Mouse (Mus musculus) heart, embryonic 12.5 days (tissue): Measurements from ENCODE around the gene Fuca1. TPM values are rescaled to one million over a fixed set of nuclear protein-coding genes. Genes with fewer than 3 reads are reported as not detected.
A peak's percentile ranks its signal among the peaks of the same experiment; 100 is the strongest.

Experiments used
- ATAC-seq: fragments of 200-750 bp; cut with Nextera tagmentation; 2 replicates; pipeline ENCODE4 v1.8.0; 2017; ENCODE audit warnings: moderate TSS enrichment, moderate library complexity; ENCODE audit not compliant: insufficient number of reproducible peaks, low FRiP score
- H3K27ac ChIP-seq: fragments of 300-500 bp; sonication (generic); 2 replicates; pipeline ENCODE4 v1.5.1; 2016; ENCODE audit warnings: mild to moderate bottlenecking, moderate library complexity; ENCODE audit not compliant: poor library complexity, severe bottlenecking
- H3K27me3 ChIP-seq: fragments of 300-500 bp; sonication (generic); replicated peaks from 2 replicates; pipeline ENCODE4 v1.6.1; 2016; ENCODE audit warnings: mild to moderate bottlenecking, moderate library complexity
- H3K36me3 ChIP-seq: fragments of 300-500 bp; sonication (generic); 2 replicates; pipeline ENCODE4 v1.6.1; 2016; ENCODE audit warnings: mild to moderate bottlenecking, moderate library complexity
- H3K4me1 ChIP-seq: fragments of 300-500 bp; sonication (generic); replicated peaks from 2 replicates; pipeline ENCODE4 v1.6.1; 2016; ENCODE audit warnings: mild to moderate bottlenecking
- H3K4me2 ChIP-seq: fragments of 300-500 bp; sonication (generic); 2 replicates; pipeline ENCODE4 v1.6.1; 2016; ENCODE audit warnings: mild to moderate bottlenecking, moderate library complexity
- H3K4me3 ChIP-seq: fragments of 300-500 bp; sonication (generic); 2 replicates; pipeline ENCODE4 v1.5.1; 2016; ENCODE audit warnings: mild to moderate bottlenecking
- H3K9ac ChIP-seq: fragments of 300-500 bp; sonication (generic); 2 replicates; pipeline ENCODE4 v1.6.1; 2016; ENCODE audit warnings: mild to moderate bottlenecking, moderate library complexity
- H3K9me3 ChIP-seq: fragments of 300-500 bp; sonication (generic); replicated peaks from 2 replicates; pipeline ENCODE4 v1.6.1; 2016; ENCODE audit warnings: mild to moderate bottlenecking, moderate library complexity
- WGBS: fragments of 180-500 bp; shearing (Covaris S2); methylation state at CpG from one replicate; pipeline ENCODE4 v1.1.7; 2016; 5-methylcytosine and 5-hydroxymethylcytosine counted together
- polyA plus RNA-seq: library from polyadenylated mRNA; unstranded; fragments of >200 nt; fragmentation: Nextera tagmentation; extraction: Ambion mirVana; gene quantifications from 2 replicates; pipeline ENCODE4 v1.2.1, GENCODE M21; 2016

The Fuca1 gene
- polyA plus RNA-seq, 1 experiment from 2014 or later = 36.4 TPM

DNA sequence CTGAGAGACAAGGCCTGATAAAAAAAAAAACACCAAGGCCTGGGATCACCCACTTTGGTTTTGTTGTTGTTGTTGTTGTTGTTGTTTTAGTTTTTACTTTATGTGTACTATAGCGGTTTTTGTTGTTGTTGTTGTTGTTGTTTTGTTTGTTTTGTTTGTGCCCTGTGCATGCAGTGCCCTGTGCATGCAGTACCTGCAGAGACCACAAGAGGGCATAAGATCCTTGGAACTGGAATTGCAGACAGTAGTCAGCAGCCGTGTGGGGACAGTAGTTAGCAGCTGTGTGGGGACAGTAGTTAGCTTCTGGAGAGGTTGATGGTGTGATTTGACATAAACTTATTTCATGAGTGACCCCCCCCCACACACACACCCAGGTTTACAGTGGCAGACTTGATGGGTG is 33.7 kb downstream of the Fuca1 start:
- no peak overlapping the region for H3K9ac ChIP-seq
- H3K9me3 ChIP-seq = peaks cover 10% of the 10 kb centered on the region; the same call in 1 of the 2 replicates
- H3K36me3 ChIP-seq = peaks cover 70% of the 10 kb centered on the region
- no peak overlapping the region for H3K4me2 ChIP-seq
- H3K27me3 ChIP-seq = no peaks in the 10 kb centered on the region
- ATAC-seq = no peak
- no peak overlapping the region for H3K27ac ChIP-seq
- H3K4me1 ChIP-seq = peaks cover 12% of the 10 kb centered on the region
- H3K4me3 ChIP-seq = no peak overlapping the region
- WGBS = 20% methylated on average over 2 of the region's 2 CpGs

DNA sequence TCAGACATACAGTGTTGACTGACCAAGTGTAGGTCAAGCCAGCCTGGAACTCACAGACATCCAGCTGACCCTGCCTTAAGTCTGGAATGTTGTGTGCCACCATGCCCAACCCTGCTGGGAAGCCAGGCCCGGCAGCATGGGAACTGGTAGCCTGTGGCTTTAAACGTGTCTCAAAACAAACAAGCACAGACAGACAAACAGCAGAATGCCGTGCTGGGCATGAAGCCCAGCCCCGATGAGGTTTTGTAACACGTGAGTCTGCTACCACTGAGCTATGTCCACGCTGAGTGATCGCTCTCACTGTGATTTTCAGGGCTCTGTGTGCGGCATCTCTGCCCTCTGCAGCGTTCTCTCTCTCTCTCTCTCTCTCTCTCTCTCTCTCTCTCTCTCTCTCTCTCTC is 35.4 kb downstream of the Fuca1 start:
- WGBS = 78% methylated on average over 9 of the region's 9 CpGs
- no peaks in the 10 kb centered on the region for H3K4me1 ChIP-seq
- no peak overlapping the region for H3K9ac ChIP-seq
- H3K4me3 ChIP-seq = no peak overlapping the region
- H3K9me3 ChIP-seq = peaks cover 10% of the 10 kb centered on the region; the same call in 1 of the 2 replicates
- H3K27me3 ChIP-seq = no peaks in the 10 kb centered on the region
- ATAC-seq = no peak
- H3K36me3 ChIP-seq = peaks cover 77% of the 10 kb centered on the region
- H3K4me2 ChIP-seq = no peak overlapping the region
- no peak overlapping the region for H3K27ac ChIP-seq

GRCm38 (mm10) chr4:135958354-135958753 is 37.8 kb downstream of the Fuca1 start:
- Histone ChIP-seq H3K36me3 (peaks cover 64% of the 10 kb centered on the region), H3K4me1 (peaks cover 3% of the 10 kb centered on the region; the same call in 1 of the 2 replicates)
- WGBS = 65% methylated on average over 8 of the region's 8 CpGs

GRCm38 (mm10) chr4:135960717-135961116 is 40.2 kb downstream of the Fuca1 start:
- no peak overlapping the region for H3K4me3 ChIP-seq
- WGBS = 24% methylated on average over 5 of the region's 5 CpGs
- H3K27me3 ChIP-seq = no peaks in the 10 kb centered on the region
- ATAC-seq = no peak
- peaks cover 50% of the 10 kb centered on the region for H3K36me3 ChIP-seq
- no peak overlapping the region for H3K4me2 ChIP-seq
- H3K4me1 ChIP-seq = peaks cover 17% of the 10 kb centered on the region
- H3K9ac ChIP-seq = no peak overlapping the region
- no peak overlapping the region for H3K27ac ChIP-seq
- H3K9me3 ChIP-seq = no peaks in the 10 kb centered on the region

More at GRCm38 (mm10) chr4:135958354-135958753, 37.8 kb downstream of the Fuca1 start:
- Histone ChIP-seq H3K27ac (no peak overlapping the region), H3K9ac (no peak overlapping the region), H3K4me2 (no peak overlapping the region), H3K9me3 (no peaks in the 10 kb centered on the region), H3K4me3 (no peak overlapping the region), H3K27me3 (no peaks in the 10 kb centered on the region)
- no peak for ATAC-seq

GRCm38 (mm10) chr4:135961709-135962108 is 41.2 kb downstream of the Fuca1 start:
- Histone ChIP-seq H3K4me1 (peaks cover 17% of the 10 kb centered on the region), H3K4me2 (no peak overlapping the region), H3K27ac (no peak overlapping the region), H3K4me3 (no peak overlapping the region), H3K36me3 (peaks cover 50% of the 10 kb centered on the region), H3K9me3 (no peaks in the 10 kb centered on the region), H3K27me3 (no peaks in the 10 kb centered on the region), H3K9ac (no peak overlapping the region)
- ATAC-seq = no peak
- WGBS = 87% methylated on average over 5 of the region's 5 CpGs

GRCm38 (mm10) chr4:135962198-135962597 is 41.7 kb downstream of the Fuca1 start:
- H3K36me3 ChIP-seq = peaks cover 53% of the 10 kb centered on the region
- no peak for ATAC-seq

GRCm38 (mm10) chr4:135962946-135963345 is 42.4 kb downstream of the Fuca1 start:
- WGBS = 6% methylated on average over 15 of the region's 15 CpGs
- ATAC-seq = peak; percentile 27; the same call in 1 of the 2 replicates
- peaks cover 55% of the 10 kb centered on the region for H3K36me3 ChIP-seq
- peak overlapping the region; percentile 79 for H3K4me3 ChIP-seq
- peak overlapping the region; percentile 81 for H3K9ac ChIP-seq
- H3K9me3 ChIP-seq = no peaks in the 10 kb centered on the region
- peak overlapping the region; percentile 92 for H3K27ac ChIP-seq
- peaks cover 17% of the 10 kb centered on the region for H3K4me1 ChIP-seq
- H3K27me3 ChIP-seq = no peaks in the 10 kb centered on the region
- peak overlapping the region; percentile 97 for H3K4me2 ChIP-seq

More at GRCm38 (mm10) chr4:135962198-135962597, 41.7 kb downstream of the Fuca1 start:
- no peak overlapping the region for H3K4me2 ChIP-seq
- peaks cover 17% of the 10 kb centered on the region for H3K4me1 ChIP-seq
- H3K27me3 ChIP-seq = no peaks in the 10 kb centered on the region
- 82% methylated on average over 7 of the region's 7 CpGs for WGBS
- H3K9me3 ChIP-seq = no peaks in the 10 kb centered on the region
- no peak overlapping the region for H3K27ac ChIP-seq
- no peak overlapping the region for H3K9ac ChIP-seq
- no peak overlapping the region for H3K4me3 ChIP-seq

- Histone ChIP-seq H3K27me3 (no peaks in the 10 kb centered on the region), H3K9me3 (no peaks in the 10 kb centered on the region), H3K9ac (peak within 1 kb of the TSS; percentile 82), H3K4me1 (peaks cover 19% of the 10 kb centered on the region), H3K27ac (peak within 1 kb of the TSS; percentile 92), H3K4me2 (peak within 1 kb of the TSS; percentile 97), H3K4me3 (peak within 1 kb of the TSS; percentile 79), H3K36me3 (peaks cover 55% of the 10 kb centered on the region)
- ATAC-seq = peak; percentile 92
- under 1% methylated on average over 56 of the region's 56 CpGs for WGBS
Measured at GRCm38 (mm10) chr4:135963457-135964193, 43.1 kb downstream of the Fuca1 start, which contains the start of gene Gale. Gene Gale (plus strand): TSS chr4:135963727.

DNA sequence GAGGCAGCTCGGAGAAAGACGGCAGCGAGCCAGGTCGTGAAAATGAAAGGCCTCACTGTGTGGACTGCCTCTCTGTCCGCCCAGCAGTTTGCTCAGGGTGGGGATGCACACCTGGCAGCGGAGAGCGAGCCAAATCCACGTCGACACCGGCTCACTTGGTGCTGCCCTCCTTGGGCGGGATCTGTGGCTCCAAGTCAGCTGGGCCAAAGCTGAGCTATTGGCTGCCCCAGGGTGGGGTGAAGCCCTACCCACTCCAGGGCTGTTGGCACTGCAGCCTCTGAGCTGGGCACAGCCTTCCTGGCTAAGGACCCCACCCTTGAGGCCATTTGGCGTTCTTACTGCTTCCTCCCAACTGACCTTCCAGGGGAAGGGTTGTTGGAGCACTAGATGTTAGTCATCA is 43.9 kb downstream of the Fuca1 start:
- peak overlapping the region; percentile 74; the same call in 1 of the 2 replicates for H3K27ac ChIP-seq
- 5% methylated on average over 12 of the region's 12 CpGs for WGBS
- H3K4me3 ChIP-seq = peak overlapping the region; percentile 79
- no peak; the same call in 1 of the 2 replicates for ATAC-seq
- H3K4me2 ChIP-seq = peak overlapping the region; percentile 97
- H3K36me3 ChIP-seq = peaks cover 55% of the 10 kb centered on the region
- H3K9me3 ChIP-seq = no peaks in the 10 kb centered on the region
- H3K4me1 ChIP-seq = peaks cover 21% of the 10 kb centered on the region
- H3K9ac ChIP-seq = peak overlapping the region; percentile 82
- H3K27me3 ChIP-seq = no peaks in the 10 kb centered on the region

DNA sequence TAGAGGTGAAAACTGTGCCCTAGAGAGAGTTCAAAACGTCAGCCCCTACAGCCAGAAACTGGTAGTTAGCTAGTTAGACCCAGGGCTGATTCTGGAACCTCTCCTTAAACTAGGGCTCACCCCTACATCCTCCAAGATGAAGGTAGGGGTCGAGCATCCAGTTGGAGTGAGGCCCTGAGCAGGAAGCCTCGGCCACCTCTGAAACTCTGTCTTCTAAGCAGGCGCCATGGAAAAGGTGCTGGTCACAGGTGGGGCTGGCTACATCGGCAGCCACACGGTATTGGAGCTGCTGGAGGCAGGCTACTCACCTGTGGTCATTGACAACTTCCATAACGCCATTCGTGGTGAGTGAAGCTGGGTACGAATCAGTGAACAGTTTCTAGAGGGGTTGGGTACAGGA is 44.6 kb downstream of the Fuca1 start:
- peaks cover 55% of the 10 kb centered on the region for H3K36me3 ChIP-seq
- no peaks in the 10 kb centered on the region for H3K27me3 ChIP-seq
- H3K9ac ChIP-seq = no peak overlapping the region
- H3K4me2 ChIP-seq = peak overlapping the region; percentile 97; the same call in 1 of the 2 replicates
- no peaks in the 10 kb centered on the region for H3K9me3 ChIP-seq
- H3K27ac ChIP-seq = no peak overlapping the region
- H3K4me3 ChIP-seq = no peak overlapping the region
- 79% methylated on average over 9 of the region's 9 CpGs for WGBS
- H3K4me1 ChIP-seq = peaks cover 21% of the 10 kb centered on the region
- no peak for ATAC-seq

DNA sequence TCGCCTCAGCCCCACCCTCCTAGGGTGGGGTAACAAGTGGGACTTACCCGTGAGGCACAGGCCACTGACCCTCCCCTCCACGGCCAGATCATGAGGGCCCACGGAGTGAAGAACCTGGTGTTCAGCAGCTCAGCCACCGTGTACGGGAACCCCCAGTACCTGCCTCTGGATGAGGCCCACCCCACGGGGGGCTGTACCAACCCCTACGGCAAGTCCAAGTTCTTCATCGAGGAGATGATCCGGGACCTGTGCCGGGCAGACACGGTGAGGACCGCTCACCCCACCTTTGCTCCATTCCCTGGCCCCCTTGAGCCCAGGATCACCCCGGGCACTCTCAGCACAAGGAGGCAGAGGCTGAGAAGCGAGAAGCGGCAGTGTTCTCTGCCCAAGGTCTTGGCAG is 45.7 kb downstream of the Fuca1 start:
- no peak overlapping the region for H3K27ac ChIP-seq
- H3K4me3 ChIP-seq = no peak overlapping the region
- H3K36me3 ChIP-seq = peaks cover 59% of the 10 kb centered on the region
- no peaks in the 10 kb centered on the region for H3K9me3 ChIP-seq
- no peak for ATAC-seq
- peaks cover 24% of the 10 kb centered on the region for H3K4me1 ChIP-seq
- H3K27me3 ChIP-seq = no peaks in the 10 kb centered on the region
- H3K4me2 ChIP-seq = no peak overlapping the region
- 91% methylated on average over 16 of the region's 16 CpGs for WGBS
- no peak overlapping the region for H3K9ac ChIP-seq
